Mouse (Mus musculus) spleen, postnatal 0 days (tissue): ENCODE results near the gene Gm14419. TPM values are rescaled to one million over a fixed set of nuclear protein-coding genes. Genes with fewer than 3 reads are reported as not detected.

Source experiments
- polyA plus RNA-seq: library from polyadenylated mRNA; unstranded; fragments of >200 nt; fragmentation: Nextera tagmentation; extraction: Ambion mirVana; gene quantifications from 2 replicates; pipeline ENCODE4 v1.2.1, GENCODE M21; 2015

The Gm14419 gene
- 4.6 and 4.7 TPM in 2 replicates for polyA plus RNA-seq

DNA sequence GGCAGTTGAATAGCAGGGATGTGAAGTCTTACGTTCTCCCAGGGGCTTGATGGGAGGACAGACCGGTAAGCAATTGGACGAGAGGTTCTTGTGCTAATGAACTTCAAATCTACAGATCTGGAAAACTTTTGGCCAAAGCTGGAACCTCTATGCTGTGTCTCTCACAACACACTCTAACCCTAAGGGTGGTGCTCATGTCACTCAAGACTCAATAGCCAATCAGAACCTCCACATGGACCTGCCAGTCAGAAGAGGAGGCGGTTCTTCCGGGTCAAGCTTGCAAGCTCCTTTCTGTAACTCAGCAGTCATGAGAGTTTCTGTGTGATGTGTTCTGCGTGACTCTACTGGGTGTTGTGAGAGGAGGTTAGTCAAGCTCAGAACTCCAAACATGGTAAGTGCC is at the start of gene Gm14419:
Gm14419 (plus strand) TSS at position 301 of the 400 bp plus-strand sequence.

Other genes starting within 250 kb of the Gm14419 start
- gene Gm14295, start 202.3 kb upstream of the Gm14419 start, polyA plus RNA-seq: 9.3 and 9.8 TPM in 2 replicates
- gene Gm14408, start 169.8 kb upstream of the Gm14419 start, polyA plus RNA-seq: not detected in 2 replicates
- gene Gm14296, start 73.1 kb upstream of the Gm14419 start, polyA plus RNA-seq: 2.3 and 4.1 TPM in 2 replicates
- not detected in 2 replicates for gene Gm14401, start 73.4 kb downstream of the Gm14419 start, polyA plus RNA-seq
- 8.3 and 9.8 TPM in 2 replicates for gene Gm14410, start 205.5 kb downstream of the Gm14419 start, polyA plus RNA-seq